Mouse (Mus musculus) liver, adult 2 months (tissue): ENCODE results near the gene Zfp444.

Experiments
- CTCF ChIP-seq: fragments of 200-500 bp; IDR thresholded peaks from 2 replicates; pipeline ENCODE4 v1.5.1; 2011; ENCODE audit warnings: low read depth, low read length, control low read depth
- POLR2A ChIP-seq: fragments of 200-500 bp; IDR thresholded peaks from 2 replicates; pipeline ENCODE4 v1.6.1; 2011; ENCODE audit warnings: low read length, control low read depth; ENCODE audit not compliant: insufficient read depth; ENCODE audit errors: extremely low read depth

DNA sequence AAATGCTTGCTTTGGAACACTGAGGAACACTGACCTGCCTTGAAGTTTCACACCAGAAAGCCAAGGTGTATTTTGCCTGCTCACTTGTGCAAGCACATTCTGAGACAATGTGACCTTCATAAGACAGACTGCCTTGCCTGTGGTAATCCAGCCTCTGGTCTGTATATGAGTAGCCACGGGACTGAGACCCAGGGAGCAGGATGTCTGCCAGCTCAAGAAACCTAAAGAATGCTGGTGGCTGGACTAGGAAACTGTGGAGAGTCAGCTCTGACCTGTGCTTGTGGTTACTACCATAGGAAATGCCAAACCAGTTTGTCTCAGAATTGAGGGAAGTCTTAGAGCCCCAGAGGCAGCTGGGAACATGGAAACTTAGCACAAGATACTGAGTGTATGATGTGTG, 13.4 kb downstream of the Zfp444 start:
- TF ChIP-seq POLR2A (no peak), CTCF (no peak)
